24 mouse cellular contexts compared by ENCODE assay signal in genomic region chr17:10558671-10559070, GRCm38 (mm10).
A peak's percentile ranks its signal among the peaks of the same experiment; 100 is the strongest.
DNase-seq lines count a peak whose midpoint lies in the region; ATAC-seq and TF ChIP-seq lines count a peak whose summit lies in the region.
"Had no signal": no experiment of that assay in that cellular context is flagged by ENCODE, and none has a peak within 500 bp of the region (broad histone marks: within the 10 kb centered on the region; RNA-seq: fewer than 3 reads in every experiment).

No protein-coding gene starts in this region.

- H3K27me3 ChIP-seq in heart, embryonic 10.5 days (ENCODE audit: insufficient read depth, poor library complexity, severe bottlenecking): no peaks in the 10 kb centered on the region
- H3K27me3 ChIP-seq in heart, adult 2 months (ENCODE audit: control insufficient read depth, insufficient read depth, low read length): no peaks in the 10 kb centered on the region
- H3K27me3 ChIP-seq: heart, embryonic 13.5 days; hindbrain, embryonic 13.5 days; intestine, embryonic 15.5 days had no signal

- no peak overlapping the region for H3K27ac ChIP-seq in heart, embryonic 10.5 days
- no peak overlapping the region for H3K27ac ChIP-seq in heart, adult 2 months
- peak overlapping the region; percentile 70 for H3K27ac ChIP-seq in bone marrow macrophage, adult 2 months (ENCODE audit: insufficient read depth, low read depth, low read length)
- peak overlapping the region; percentile 25 for H3K27ac ChIP-seq in macrophage
- H3K27ac ChIP-seq: heart, embryonic 13.5 days; hindbrain, embryonic 10.5 days; hindbrain, embryonic 13.5 days; intestine, embryonic 15.5 days had no signal

- WGBS in heart, embryonic 10.5 days: 80% methylated on average over 8 of the region's 8 CpGs
- 68% methylated on average over 8 of the region's 8 CpGs for WGBS in heart, adult 2 months
- 10% methylated on average over 8 of the region's 8 CpGs for WGBS in macrophage (ENCODE audit: missing documents)

- H3K4me3 ChIP-seq in heart, embryonic 10.5 days: no peak overlapping the region
- H3K4me3 ChIP-seq in heart, adult 2 months: no peak overlapping the region
- no peak overlapping the region for H3K4me3 ChIP-seq in bone marrow macrophage, adult 2 months (ENCODE audit: insufficient read depth, low read length)
- no peak overlapping the region for H3K4me3 ChIP-seq in macrophage (ENCODE audit: inconsistent target)
- H3K4me3 ChIP-seq: heart, embryonic 13.5 days; hindbrain, embryonic 10.5 days; hindbrain, embryonic 13.5 days; intestine, embryonic 15.5 days had no signal

- H3K79me2 ChIP-seq in heart, adult 2 months (replicated peaks; ENCODE audit: control insufficient read depth, insufficient read depth, low read length): no peaks in the 10 kb centered on the region
- H3K79me2 ChIP-seq in macrophage (ENCODE audit: inconsistent target): no peaks in the 10 kb centered on the region

- TF ChIP-seq EP300 in heart, adult 2 months (IDR thresholded peaks at IDR 0.05; ENCODE audit: insufficient read depth, low read depth, low read length): no peak

- DNase-seq in heart, embryonic 10.5 days (ENCODE audit: low spot score): peak; percentile 51
- no peak for DNase-seq in heart, adult 2 months
- DNase-seq in kidney, postnatal 14 days: no peak
- DNase-seq in frontal cortex, postnatal 36 days (ENCODE audit: low spot score in 2 of 2): no peak
- DNase-seq: adrenal gland, adult 2 months; adrenal gland, postnatal 14 days; cerebellum, adult 11-12 months; cerebellum, adult 8-10 months; cerebellum, postnatal 10 days; cerebellum, postnatal 36 days; forebrain, postnatal 0 days; gastrocnemius, postnatal 14 days; heart, postnatal 14 days; kidney, adult 11 months had no signal

- H3K9me3 ChIP-seq in heart, embryonic 10.5 days: no peaks in the 10 kb centered on the region
- H3K9me3 ChIP-seq: heart, embryonic 13.5 days; hindbrain, embryonic 10.5 days; hindbrain, embryonic 13.5 days; intestine, embryonic 15.5 days had no signal

- H3K36me3 ChIP-seq in heart, embryonic 10.5 days: no peaks in the 10 kb centered on the region
- H3K36me3 ChIP-seq in heart, adult 2 months (ENCODE audit: control insufficient read depth, insufficient read depth, low read length): no peaks in the 10 kb centered on the region
- H3K36me3 ChIP-seq in macrophage (ENCODE audit: inconsistent target): no peaks in the 10 kb centered on the region
- H3K36me3 ChIP-seq: heart, embryonic 13.5 days; hindbrain, embryonic 10.5 days; hindbrain, embryonic 13.5 days; intestine, embryonic 15.5 days had no signal

- no peak overlapping the region for H3K9ac ChIP-seq in heart, adult 2 months (ENCODE audit: low read depth, low read length)
- H3K9ac ChIP-seq: forebrain, postnatal 0 days; heart, embryonic 13.5 days; hindbrain, embryonic 13.5 days; intestine, embryonic 15.5 days had no signal

- intact Hi-C loops in heart, adult 2 months (cut with DNase I): no loop called here

- no peak for TF ChIP-seq POLR2A in heart, adult 2 months (IDR thresholded peaks at IDR 0.05; ENCODE audit: insufficient read depth, low read depth, low read length)
- no peak for TF ChIP-seq POLR2A in bone marrow macrophage, adult 2 months (IDR thresholded peaks at IDR 0.05; ENCODE audit: borderline replicate concordance, low read depth, low read length)

- no peak for TF ChIP-seq CTCF in heart, adult 2 months (IDR thresholded peaks at IDR 0.05)
- no peak for TF ChIP-seq CTCF in bone marrow macrophage, adult 2 months (IDR thresholded peaks at IDR 0.05; ENCODE audit: low read depth, low read length)

- peak; percentile 85 for ATAC-seq in common myeloid progenitor, adult 5-6 weeks (replicated peaks; ENCODE audit: low read depth, poor library complexity, severe bottlenecking)
- ATAC-seq: CD4-positive, CD25-positive, alpha-beta regulatory T cell, adult 4 months; forebrain, embryonic 14.5 days; forebrain, postnatal 0 days; hindbrain, embryonic 16.5 days; intestine, embryonic 15.5 days had no signal

- peaks cover 3% of the 10 kb centered on the region; the same call in 1 of the 2 replicates for H3K4me1 ChIP-seq in heart, embryonic 10.5 days
- H3K4me1 ChIP-seq in heart, adult 2 months (ENCODE audit: control insufficient read depth, insufficient read depth, low read length): no peaks in the 10 kb centered on the region
- H3K4me1 ChIP-seq in bone marrow macrophage, adult 2 months (ENCODE audit: control insufficient read depth, insufficient read depth, low read length): peaks cover 14% of the 10 kb centered on the region
- H3K4me1 ChIP-seq: heart, embryonic 13.5 days; hindbrain, embryonic 10.5 days; intestine, embryonic 15.5 days had no signal

Comparison
In these comparisons a context has a peak if more than half of its experiments do, and no peak if none do; other contexts are left out.
1. H3K27ac ChIP-seq: peak in bone marrow macrophage, adult 2 months (single experiment) and macrophage (single experiment); none in heart, embryonic 10.5 days (single experiment) and heart, adult 2 months (single experiment).